Mouse (Mus musculus) hindbrain, embryonic 14.5 days (tissue): ENCODE data around the gene Slc7a8. TPM values are rescaled to one million over a fixed set of nuclear protein-coding genes. Genes with fewer than 3 reads are reported as not detected.

Source experiments
- ATAC-seq: fragments of 200-750 bp; cut with Nextera tagmentation; 2 replicates; pipeline ENCODE4 v1.8.0; 2017; ENCODE audit warnings: moderate number of reproducible peaks, mild to moderate bottlenecking, moderate TSS enrichment, moderate library complexity; ENCODE audit not compliant: low FRiP score
- DNase-seq: peaks from one replicate; pipeline ENCODE4 v3.0.0-alpha.2; 2015; ENCODE audit warnings: low spot score
- H3K27ac ChIP-seq: fragments of 300-500 bp; sonication (generic); 2 replicates; pipeline ENCODE4 v1.5.1; 2014; ENCODE audit warnings: mild to moderate bottlenecking, moderate library complexity
- H3K27me3 ChIP-seq: fragments of 300-500 bp; sonication (generic); 2 replicates; pipeline ENCODE4 v1.6.1; 2014; ENCODE audit warnings: mild to moderate bottlenecking, low read length, mixed read lengths; ENCODE audit not compliant: control insufficient read depth, insufficient read depth
- H3K36me3 ChIP-seq: fragments of 300-500 bp; sonication (generic); replicated peaks from 2 replicates; pipeline ENCODE4 v1.6.1; 2014; ENCODE audit not compliant: control insufficient read depth, insufficient read depth
- H3K4me1 ChIP-seq: fragments of 300-500 bp; sonication (generic); replicated peaks from 2 replicates; pipeline ENCODE4 v1.6.1; 2014; ENCODE audit warnings: antibody characterized with exemption, low read length, mixed read lengths; ENCODE audit not compliant: control insufficient read depth, insufficient read depth
- H3K4me2 ChIP-seq: fragments of 300-500 bp; sonication (generic); replicated peaks from 2 replicates; pipeline ENCODE4 v1.6.1; 2014; ENCODE audit warnings: mild to moderate bottlenecking, moderate library complexity
- H3K4me3 ChIP-seq: fragments of 300-500 bp; sonication (generic); replicated peaks from 2 replicates; pipeline ENCODE4 v1.5.1; 2014; ENCODE audit warnings: mild to moderate bottlenecking, low read length
- H3K9ac ChIP-seq: fragments of 300-500 bp; sonication (generic); 2 replicates; pipeline ENCODE4 v1.6.1; 2014
- H3K9me3 ChIP-seq: fragments of 300-500 bp; sonication (generic); 2 replicates; pipeline ENCODE4 v1.6.1; 2016; ENCODE audit warnings: low read length; ENCODE audit not compliant: control insufficient read depth
- WGBS: fragments of 180-500 bp; shearing (Covaris S2); extraction: QIAGEN DNeasy Blood & Tissue Kit; methylation state at CpG from one replicate; pipeline ENCODE4 v1.1.7; 2014; 5-methylcytosine and 5-hydroxymethylcytosine counted together
- polyA plus RNA-seq: library from polyadenylated mRNA; unstranded; fragments of >200 nt; fragmentation: Nextera tagmentation; extraction: Ambion mirVana; gene quantifications from 2 replicates; pipeline ENCODE4 v1.2.1, GENCODE M21; 2014

Slc7a8 gene
- polyA plus RNA-seq, 1 experiment from 2014 or later, result 9.8 TPM

DNA sequence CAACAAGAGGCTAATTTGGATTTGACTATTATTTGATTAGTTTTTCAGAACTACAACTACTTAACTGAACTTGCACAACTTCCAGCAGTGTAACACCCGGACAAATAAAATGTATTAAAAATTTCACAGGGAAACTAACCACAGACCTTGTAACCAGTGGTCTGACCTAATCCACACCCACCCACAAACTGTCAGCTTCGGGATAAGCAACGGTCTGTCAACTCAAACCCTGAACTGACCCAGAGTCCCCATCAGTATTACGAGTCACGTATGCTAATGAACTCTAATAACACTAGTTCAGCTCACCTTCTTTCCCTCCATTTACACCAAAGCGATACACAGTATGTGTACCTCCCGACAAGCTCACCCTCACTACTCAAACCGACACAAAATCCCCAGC, 96.3 kb downstream of the Slc7a8 start:
- Histone ChIP-seq H3K36me3 (peaks cover 45% of the 10 kb centered on the region), H3K9me3 (no peaks in the 10 kb centered on the region), H3K4me3 (peak overlapping the region; percentile 85), H3K9ac (peak overlapping the region; percentile 88), H3K4me1 (peaks cover 22% of the 10 kb centered on the region), H3K27me3 (no peaks in the 10 kb centered on the region), H3K27ac (peak overlapping the region; percentile 97), H3K4me2 (peak overlapping the region; percentile 89)
- ATAC-seq, result no peak
- DNase-seq, result no peak
- 15% methylated on average over 8 of the region's 8 CpGs for WGBS

DNA sequence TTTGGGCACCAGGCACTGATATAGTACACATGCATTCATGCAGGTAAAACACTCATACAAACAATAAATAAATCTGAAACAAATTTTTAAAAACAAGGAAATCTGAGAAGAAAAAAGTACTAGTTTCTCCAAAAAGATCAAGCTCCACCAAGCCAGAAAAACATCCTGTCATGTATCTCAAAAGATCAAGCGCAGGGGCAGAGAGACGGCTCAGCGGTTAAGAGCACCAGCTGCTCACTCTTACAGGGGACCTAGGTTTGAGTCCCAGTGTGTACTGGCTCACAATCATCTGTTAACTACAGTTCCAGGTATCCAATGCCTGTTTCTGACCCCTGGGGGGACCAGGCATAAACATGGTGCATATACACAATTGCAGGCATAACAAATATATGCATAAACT, 99.3 kb downstream of the Slc7a8 start:
- Histone ChIP-seq H3K4me2 (no peak overlapping the region), H3K9ac (no peak overlapping the region), H3K27me3 (no peaks in the 10 kb centered on the region), H3K36me3 (peaks cover 54% of the 10 kb centered on the region), H3K4me1 (peaks cover 13% of the 10 kb centered on the region), H3K4me3 (no peak overlapping the region), H3K9me3 (no peaks in the 10 kb centered on the region), H3K27ac (no peak overlapping the region)
- 90% methylated on average over 3 of the region's 3 CpGs for WGBS
- DNase-seq (no peak), ATAC-seq (no peak)

DNA sequence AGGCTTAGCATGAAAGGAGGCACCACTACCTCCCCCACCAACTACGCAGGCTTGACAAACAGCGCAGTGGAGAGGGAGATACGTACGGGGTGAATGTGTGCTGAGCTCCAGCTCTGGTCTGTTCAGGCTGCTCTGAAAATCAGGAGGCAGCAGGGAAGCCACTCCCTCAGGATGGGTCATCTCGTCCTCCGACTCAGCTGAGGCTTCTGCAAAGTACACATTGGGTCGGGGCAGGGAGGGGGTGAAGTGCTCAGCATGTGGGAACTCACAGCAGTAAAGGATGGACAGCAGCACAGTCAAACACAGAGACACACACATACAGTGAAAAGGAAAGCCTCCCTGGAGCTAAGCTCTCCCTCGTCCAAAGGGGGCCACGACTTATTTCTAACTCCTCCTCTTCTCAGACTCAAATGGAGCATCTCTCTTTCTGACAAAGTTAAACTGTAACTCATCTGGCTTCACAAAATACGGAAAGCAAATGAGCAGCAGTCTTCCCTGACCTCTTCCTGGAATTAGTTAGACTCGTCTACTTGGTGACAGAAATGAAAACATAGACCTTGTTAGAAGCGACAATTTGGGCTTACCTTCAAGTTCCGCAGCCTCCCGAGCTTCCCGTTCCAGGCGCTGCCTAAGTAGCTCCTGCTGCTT, 103.0 kb downstream of the Slc7a8 start:
- DNase-seq (no peak), ATAC-seq (no peak)
- no peaks in the 10 kb centered on the region for H3K4me1 ChIP-seq
- H3K27ac ChIP-seq, result no peak overlapping the region
- H3K27me3 ChIP-seq, result no peaks in the 10 kb centered on the region
- no peak overlapping the region for H3K4me3 ChIP-seq
- WGBS, result 85% methylated on average over 16 of the region's 16 CpGs
- no peaks in the 10 kb centered on the region for H3K9me3 ChIP-seq
- no peak overlapping the region for H3K4me2 ChIP-seq
- no peak overlapping the region for H3K9ac ChIP-seq
- H3K36me3 ChIP-seq, result peaks cover 83% of the 10 kb centered on the region

DNA sequence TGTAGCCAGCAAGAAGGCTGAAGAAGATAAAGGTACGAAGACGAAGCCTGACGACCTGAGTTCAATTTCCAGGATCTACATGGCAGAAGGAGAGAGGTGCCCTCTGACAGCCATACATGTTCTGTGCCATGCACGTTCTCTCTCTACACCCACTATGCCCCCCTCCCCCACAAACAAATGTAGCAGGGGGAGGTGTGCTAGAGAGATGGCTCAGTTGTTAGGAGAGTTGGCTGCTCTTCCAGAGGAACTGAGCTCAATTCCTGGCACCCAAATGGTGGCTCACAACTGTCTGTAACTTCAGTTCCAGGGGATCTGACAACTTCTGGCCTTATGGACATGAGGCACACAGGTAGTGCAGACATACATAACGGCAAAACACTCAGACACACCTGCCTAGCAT, 105.5 kb downstream of the Slc7a8 start:
- Histone ChIP-seq H3K9me3 (no peaks in the 10 kb centered on the region), H3K9ac (no peak overlapping the region), H3K4me3 (no peak overlapping the region), H3K27ac (no peak overlapping the region), H3K36me3 (peaks cover 87% of the 10 kb centered on the region), H3K4me1 (no peaks in the 10 kb centered on the region), H3K27me3 (no peaks in the 10 kb centered on the region), H3K4me2 (no peak overlapping the region)
- DNase-seq (no peak), ATAC-seq (no peak)
- WGBS, result 90% methylated on average over 5 of the region's 5 CpGs

DNA sequence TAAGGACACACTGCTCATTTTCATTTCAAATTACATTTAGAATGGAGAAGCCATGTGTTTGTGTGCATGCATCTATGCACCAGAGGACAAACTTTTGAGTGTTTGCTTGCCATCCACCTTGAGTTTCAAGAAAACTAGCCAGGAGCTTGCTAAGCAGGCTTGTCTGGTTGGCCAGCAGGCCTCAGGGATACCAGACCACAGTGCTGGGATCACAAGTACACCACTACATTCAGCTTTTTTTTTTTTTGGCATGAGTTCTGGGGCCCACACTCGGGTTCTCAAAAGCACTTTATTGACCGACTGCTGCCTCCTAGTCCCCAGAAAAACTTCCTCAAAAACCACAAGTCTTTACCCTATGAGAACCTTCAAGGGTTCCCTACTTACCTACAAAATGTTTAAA, 107.4 kb downstream of the Slc7a8 start:
- no peak overlapping the region for H3K9ac ChIP-seq

More for the DNA sequence above, 107.4 kb downstream of the Slc7a8 start:
- Histone ChIP-seq H3K27ac (no peak overlapping the region), H3K4me2 (no peak overlapping the region), H3K4me1 (no peaks in the 10 kb centered on the region), H3K4me3 (no peak overlapping the region), H3K36me3 (peaks cover 76% of the 10 kb centered on the region), H3K9me3 (no peaks in the 10 kb centered on the region), H3K27me3 (no peaks in the 10 kb centered on the region)
- WGBS, result 89% methylated on average over 2 of the region's 2 CpGs
- DNase-seq, result no peak
- ATAC-seq, result no peak

Other genes with a start within 250 kb of the Slc7a8 start
- gene Haus4, start 227.3 kb downstream of the Slc7a8 start, polyA plus RNA-seq, result 15.3 and 15.7 TPM in 2 replicates
- 3.2 and 5.0 TPM in 2 replicates for gene Ajuba, start 204.4 kb downstream of the Slc7a8 start, polyA plus RNA-seq
- 3.1 and 3.7 TPM in 2 replicates for gene 4931414P19Rik, start 176.0 kb downstream of the Slc7a8 start, polyA plus RNA-seq
- 422 and 425 TPM in 2 replicates for gene Psmb5, start 163.9 kb downstream of the Slc7a8 start, polyA plus RNA-seq
- gene Psmb11, start 160.5 kb downstream of the Slc7a8 start, polyA plus RNA-seq, result 0.16 TPM in 1 of 2 replicates, not detected in the other
- gene Gm17606, start 141.0 kb downstream of the Slc7a8 start, polyA plus RNA-seq, result not detected in 2 replicates
- 10.5 and 12.2 TPM in 2 replicates for gene Cdh24, start 140.6 kb downstream of the Slc7a8 start, polyA plus RNA-seq
- 67.1 and 71.2 TPM in 2 replicates for gene 1700123O20Rik, start 95.7 kb downstream of the Slc7a8 start, polyA plus RNA-seq
- gene Acin1, start 95.0 kb downstream of the Slc7a8 start, polyA plus RNA-seq, result 98.2 and 99.1 TPM in 2 replicates
- gene Gm29776, start 83.1 kb downstream of the Slc7a8 start, polyA plus RNA-seq, result 0.21 and 0.29 TPM in 2 replicates
- not detected in 2 replicates for gene Cebpe, start 69.8 kb downstream of the Slc7a8 start, polyA plus RNA-seq
- not detected in 2 replicates for gene Rnf212b, start 32.2 kb upstream of the Slc7a8 start, polyA plus RNA-seq
- 10.7 and 10.8 TPM in 2 replicates for gene Homez, start 89.0 kb upstream of the Slc7a8 start, polyA plus RNA-seq
- 5.0 and 5.7 TPM in 2 replicates for gene Ppp1r3e, start 95.6 kb upstream of the Slc7a8 start, polyA plus RNA-seq
- gene Bcl2l2, start 101.4 kb upstream of the Slc7a8 start, polyA plus RNA-seq, result 5.2 and 5.3 TPM in 2 replicates
- not detected in 2 replicates for gene Gm20521, start 101.5 kb upstream of the Slc7a8 start, polyA plus RNA-seq
- 141 and 159 TPM in 2 replicates for gene Pabpn1, start 110.6 kb upstream of the Slc7a8 start, polyA plus RNA-seq
- 136 and 142 TPM in 2 replicates for gene Slc22a17, start 131.2 kb upstream of the Slc7a8 start, polyA plus RNA-seq
- gene Efs, start 144.2 kb upstream of the Slc7a8 start, polyA plus RNA-seq, result 15.4 and 15.6 TPM in 2 replicates
- 0.72 and 0.74 TPM in 2 replicates for gene Il25, start 150.7 kb upstream of the Slc7a8 start, polyA plus RNA-seq
- gene Cmtm5, start 154.3 kb upstream of the Slc7a8 start, polyA plus RNA-seq, result 11.3 and 11.4 TPM in 2 replicates
- 0.78 and 2.1 TPM in 2 replicates for gene Myh6, start 185.0 kb upstream of the Slc7a8 start, polyA plus RNA-seq
- gene Gm17428, start 195.0 kb upstream of the Slc7a8 start, polyA plus RNA-seq, result not detected in 2 replicates
- 5.6 and 6.7 TPM in 2 replicates for gene Myh7, start 212.7 kb upstream of the Slc7a8 start, polyA plus RNA-seq
- gene Ngdn, start 233.5 kb upstream of the Slc7a8 start, polyA plus RNA-seq, result 42.6 and 43.1 TPM in 2 replicates